Comparison of ENCODE assay signal across 34 mouse cellular contexts in genomic region chr17:14675517-14675916, GRCm38 (mm10).
"Had no signal": no experiment of that assay in that cellular context is flagged by ENCODE, and none has a peak within 500 bp of the region (broad histone marks: within the 10 kb centered on the region; RNA-seq: fewer than 3 reads in every experiment).

No protein-coding gene starts in this region.

- H3K27me3 ChIP-seq: heart, embryonic 15.5 days; hindbrain, embryonic 12.5 days; hindbrain, embryonic 13.5 days; hindbrain, embryonic 15.5 days; kidney, embryonic 15.5 days had no signal

- ATAC-seq: hindbrain, embryonic 16.5 days; hindbrain, postnatal 0 days; inflammation-experienced regulatory T-cells, adult 6 months; intestine, embryonic 16.5 days; intestine, postnatal 0 days had no signal

- H3K4me3 ChIP-seq: heart, embryonic 12.5 days; heart, embryonic 13.5 days; heart, embryonic 15.5 days; hindbrain, embryonic 10.5 days; hindbrain, embryonic 12.5 days; hindbrain, embryonic 13.5 days; hindbrain, embryonic 15.5 days; kidney, embryonic 15.5 days; layer of hippocampus, adult 2 months; left cerebral cortex, adult 2 months had no signal

- H3K27ac ChIP-seq: heart, embryonic 13.5 days; heart, embryonic 15.5 days; hindbrain, embryonic 10.5 days; hindbrain, embryonic 12.5 days; hindbrain, embryonic 13.5 days; hindbrain, embryonic 14.5 days; hindbrain, embryonic 15.5 days; hindbrain, postnatal 0 days; kidney, embryonic 15.5 days; kidney, postnatal 0 days; layer of hippocampus, adult 2 months; left cerebral cortex, adult 2 months had no signal

- H3K9me3 ChIP-seq: heart, embryonic 12.5 days; heart, embryonic 13.5 days; heart, embryonic 15.5 days; hindbrain, embryonic 10.5 days; hindbrain, embryonic 12.5 days; hindbrain, embryonic 13.5 days; hindbrain, embryonic 15.5 days; kidney, embryonic 15.5 days had no signal

- H3K4me1 ChIP-seq: heart, embryonic 12.5 days; hindbrain, embryonic 10.5 days; kidney, embryonic 15.5 days had no signal

- DNase-seq: heart, postnatal 10 days; heart, postnatal 14 days; heart, postnatal 36 days; heart, postnatal 4 days; kidney, adult 11 months; kidney, adult 18-20 months; kidney, adult 2 months; kidney, adult 8-10 months; kidney, adult 9 months; kidney, postnatal 10 days; kidney, postnatal 14 days; kidney, postnatal 25 days; kidney, postnatal 36 days; kidney, postnatal 4 days; layer of hippocampus, adult 9-11 months; layer of hippocampus, postnatal 36 days had no signal

- H3K4me2 ChIP-seq: heart, embryonic 11.5 days; heart, embryonic 12.5 days; heart, embryonic 13.5 days; heart, embryonic 15.5 days; hindbrain, embryonic 12.5 days; hindbrain, embryonic 13.5 days; hindbrain, embryonic 14.5 days; hindbrain, embryonic 15.5 days; kidney, embryonic 15.5 days had no signal

- H3K9ac ChIP-seq: heart, embryonic 12.5 days; heart, embryonic 13.5 days; heart, embryonic 15.5 days; hindbrain, embryonic 12.5 days; hindbrain, embryonic 13.5 days; hindbrain, embryonic 14.5 days; hindbrain, embryonic 15.5 days; kidney, embryonic 15.5 days had no signal

- H3K36me3 ChIP-seq: hindbrain, embryonic 10.5 days; hindbrain, embryonic 12.5 days; hindbrain, embryonic 13.5 days; hindbrain, embryonic 15.5 days; kidney, embryonic 15.5 days had no signal
